Mouse (Mus musculus) CH12.LX (cell line): ENCODE measurements at regions not wholly inside any gene's neighbourhood (a gene's known extent, or its start where the extent isn't known, plus 50 kb on each side); places are given as distances from the start of the nearest gene placed in this dataset.

Experiments used
- DNase-seq: peaks from one replicate; pipeline ENCODE4 v3.0.0-alpha.2; 2013; ENCODE audit errors: extremely low read depth
- H3K27ac ChIP-seq: 2 replicates; pipeline ENCODE4 v1.5.1; 2012; ENCODE audit warnings: low read depth, mild to moderate bottlenecking, control low read depth, moderate library complexity; ENCODE audit not compliant: insufficient read depth
- H3K27me3 ChIP-seq: replicated peaks from 2 replicates; pipeline ENCODE3; 2012; ENCODE audit warnings: inconsistent platforms
- H3K36me3 ChIP-seq, 2 experiments: replicated peaks in 1 of 2; 2 replicates each; pipeline versions ENCODE3 to v1.6.1; 2012; ENCODE audit warnings: inconsistent platforms in 1 of 2, low read length in 1 of 2, mild to moderate bottlenecking in 1 of 2, mixed read lengths in 1 of 2, moderate library complexity in 1 of 2; ENCODE audit not compliant: control insufficient read depth in 1 of 2, insufficient read depth in 1 of 2
- H3K4me1 ChIP-seq, 2 experiments: 2 replicates each; pipeline ENCODE4 v1.6.1; 2012; ENCODE audit warnings: inconsistent platforms in 1 of 2, moderate library complexity in 1 of 2; ENCODE audit not compliant: insufficient read depth in 2 of 2, control insufficient read depth in 1 of 2
- H3K4me2 ChIP-seq: 2 replicates; pipeline ENCODE4 v1.6.1; 2012; ENCODE audit warnings: low read depth, mild to moderate bottlenecking, control low read depth; ENCODE audit not compliant: poor library complexity, insufficient read depth, severe bottlenecking
- H3K4me3 ChIP-seq, 3 experiments: fragments of 150-350 bp in 1 of 3; sonication (generic) in 1 of 3; replicated peaks in 1 of 3; 2 replicates each; pipeline versions ENCODE3 to v1.5.1; 2011 to 2012; ENCODE audit warnings: low read depth in 2 of 3, low read length in 2 of 3, mild to moderate bottlenecking in 2 of 3, moderate library complexity in 2 of 3, control low read depth in 1 of 3, improper control_type of control experiment in 1 of 3, inconsistent platforms in 1 of 3, mixed read lengths in 1 of 3; ENCODE audit not compliant: poor library complexity in 1 of 3
- H3K79me2 ChIP-seq: replicated peaks from 2 replicates; pipeline ENCODE4 v1.6.1; 2012; ENCODE audit warnings: mild to moderate bottlenecking, moderate library complexity; ENCODE audit not compliant: control insufficient read depth, poor library complexity, insufficient read depth, severe bottlenecking; ENCODE audit errors: extremely low read depth
- H3K9ac ChIP-seq: 2 replicates; pipeline ENCODE4 v1.6.1; 2012; ENCODE audit warnings: low read depth, mild to moderate bottlenecking, control low read depth, moderate library complexity; ENCODE audit not compliant: insufficient read depth
- H3K9me3 ChIP-seq: replicated peaks from 2 replicates; pipeline ENCODE3; 2012; ENCODE audit warnings: low read length, inconsistent platforms, mixed read lengths
- BHLHE40 ChIP-seq: IDR thresholded peaks from 2 replicates; pipeline ENCODE4 v1.6.1; 2011; ENCODE audit warnings: mild to moderate bottlenecking, low read depth, low read length, improper control_type of control experiment
- CHD2 ChIP-seq: IDR thresholded peaks from 2 replicates; pipeline ENCODE4 v1.6.1; 2011; ENCODE audit warnings: low read length, improper control_type of control experiment
- E2F4 ChIP-seq: IDR thresholded peaks from 2 replicates; pipeline ENCODE4 v1.6.1; 2011; ENCODE audit warnings: low read depth, low read length, improper control_type of control experiment; ENCODE audit not compliant: insufficient replicate concordance
- ELF1 ChIP-seq: IDR thresholded peaks from 2 replicates; pipeline ENCODE4 v1.6.1; 2014; ENCODE audit warnings: low read depth, mild to moderate bottlenecking, inconsistent platforms, low read length, improper control_type of control experiment
- EP300 ChIP-seq: IDR thresholded peaks from 2 replicates; pipeline ENCODE4 v1.6.1; 2011; ENCODE audit warnings: low read length, improper control_type of control experiment
- ETS1 ChIP-seq: conservative IDR thresholded peaks from 2 replicates; pipeline ENCODE4 v1.6.1; 2012; ENCODE audit warnings: low read depth, mild to moderate bottlenecking, inconsistent platforms, low read length, improper control_type of control experiment, moderate library complexity
- GABPA ChIP-seq: IDR thresholded peaks from 2 replicates; pipeline ENCODE4 v1.6.1; 2012; ENCODE audit warnings: low read depth, low read length, improper control_type of control experiment, inconsistent platforms; ENCODE audit not compliant: insufficient replicate concordance
- HCFC1 ChIP-seq: IDR thresholded peaks from 2 replicates; pipeline ENCODE4 v1.6.1; 2012; ENCODE audit warnings: low read depth, mild to moderate bottlenecking, inconsistent platforms, low read length, improper control_type of control experiment
- JUN ChIP-seq: IDR thresholded peaks from 2 replicates; pipeline ENCODE4 v1.6.1; 2011; ENCODE audit warnings: low read depth, mild to moderate bottlenecking, low read length, improper control_type of control experiment, moderate library complexity; ENCODE audit not compliant: insufficient read depth
- MAX ChIP-seq: IDR thresholded peaks from 2 replicates; pipeline ENCODE4 v1.6.1; 2011; ENCODE audit warnings: low read length, improper control_type of control experiment
- NELFE ChIP-seq: IDR thresholded peaks from 2 replicates; pipeline ENCODE4 v1.6.1; 2011; ENCODE audit warnings: low read depth, low read length, improper control_type of control experiment
- PAX5 ChIP-seq: IDR thresholded peaks from 2 replicates; pipeline ENCODE4 v1.6.1; 2012; ENCODE audit warnings: low read length, inconsistent platforms, mixed read lengths
- POLR2A ChIP-seq: IDR thresholded peaks from 2 replicates; pipeline ENCODE4 v1.6.1; 2011; ENCODE audit warnings: low read depth, mild to moderate bottlenecking, improper control_type of control experiment, low read length
- POLR2AphosphoS2 ChIP-seq: IDR thresholded peaks from 2 replicates; pipeline ENCODE4 v1.6.1; 2011; ENCODE audit warnings: low read depth, low read length, improper control_type of control experiment
- RCOR1 ChIP-seq: conservative IDR thresholded peaks from 2 replicates; pipeline ENCODE4 v1.6.1; 2012; ENCODE audit warnings: low read depth, mild to moderate bottlenecking, inconsistent platforms, low read length, improper control_type of control experiment
- SIN3A ChIP-seq: IDR thresholded peaks from 2 replicates; pipeline ENCODE4 v1.6.1; 2012; ENCODE audit warnings: low read length, improper control_type of control experiment, inconsistent platforms
- UBTF ChIP-seq: IDR thresholded peaks from 2 replicates; pipeline ENCODE4 v1.6.1; 2012; ENCODE audit warnings: low read depth, mild to moderate bottlenecking, inconsistent platforms, low read length, improper control_type of control experiment, moderate library complexity
- USF2 ChIP-seq: conservative IDR thresholded peaks from 2 replicates; pipeline ENCODE4 v1.6.1; 2011; ENCODE audit warnings: low read depth, low read length, improper control_type of control experiment
- ZMIZ1 ChIP-seq: IDR thresholded peaks from 2 replicates; pipeline ENCODE4 v1.6.1; 2012; ENCODE audit warnings: low read depth, mild to moderate bottlenecking, inconsistent platforms, low read length, improper control_type of control experiment
- dilution Hi-C: fragments of 300-500 bp; cut with MboI; formaldehyde crosslinking; loops from 2 replicates; pipeline ENCODE4 v1.14.3; 2020; ENCODE audit warnings: low sequenced_read_pairs; ENCODE audit not compliant: extremely low pct_unique_long_range_greater_than_20kb, extremely low pct_ligation_motif_present
- in situ Hi-C: fragments of 300-500 bp; cut with MboI; formaldehyde crosslinking; loops from 3 replicates; pipeline ENCODE4 v1.14.3; 2019; ENCODE audit warnings: low sequenced_read_pairs, low pct_ligation_motif_present, low pct_unique_long_range_greater_than_20kb, mixed read lengths

DNA sequence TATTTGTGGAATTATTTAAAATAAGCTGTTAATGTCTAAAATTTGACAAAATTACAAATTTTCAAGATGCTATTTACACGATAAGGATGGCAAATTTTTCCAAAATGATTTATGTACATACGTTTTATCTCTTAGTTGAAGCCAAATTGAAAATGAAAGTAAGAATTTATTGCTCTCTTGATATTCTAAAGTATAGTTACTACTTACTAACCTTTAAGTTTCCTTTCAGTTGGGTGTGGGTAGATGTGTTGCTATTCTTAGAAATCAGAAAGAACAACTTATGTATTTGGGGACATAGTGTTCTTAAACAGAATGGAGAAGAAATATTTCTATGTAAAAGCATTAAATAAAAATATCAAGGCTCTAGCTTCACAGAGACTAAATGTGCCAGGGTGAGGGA is 142.8 kb upstream of the Slc13a1 start:
- H3K79me2 ChIP-seq = no peaks in the 10 kb centered on the region
- H3K36me3 ChIP-seq = no peaks in the 10 kb centered on the region
- dilution Hi-C loops = no loop called here
- H3K9ac ChIP-seq = no peak overlapping the region
- no peaks in the 10 kb centered on the region for H3K9me3 ChIP-seq
- no peak overlapping the region for H3K27ac ChIP-seq
- TF ChIP-seq POLR2AphosphoS2 = no peak
- TF ChIP-seq, all 38 proteins: peak for 0
- no peak overlapping the region for H3K4me2 ChIP-seq
- peaks cover 0 to 11% of the 10 kb centered on the region in 2 experiments; a peak in 2 of 4 replicates for H3K4me1 ChIP-seq
- H3K4me3 ChIP-seq = no peak overlapping the region
- in situ Hi-C loops = no loop called here
- no peaks in the 10 kb centered on the region for H3K27me3 ChIP-seq
- no peak for DNase-seq

GRCm38 (mm10) chr6:24309810-24310209 is 141.9 kb upstream of the Slc13a1 start:
- H3K4me3 ChIP-seq = no peak overlapping the region
- no peak for TF ChIP-seq BHLHE40
- TF ChIP-seq MAX = no peak
- TF ChIP-seq E2F4 = no peak
- TF ChIP-seq ELF1 = no peak
- no peak for TF ChIP-seq HCFC1
- no peak for TF ChIP-seq ZMIZ1
- no peak for TF ChIP-seq JUN
- no peak for TF ChIP-seq SIN3A
- TF ChIP-seq EP300 = no peak
- in situ Hi-C loops (no loop called here), dilution Hi-C loops (no loop called here)
- H3K27me3 ChIP-seq = no peaks in the 10 kb centered on the region
- peaks cover 0 to 11% of the 10 kb centered on the region in 2 experiments; a peak in 2 of 4 replicates for H3K4me1 ChIP-seq
- H3K9me3 ChIP-seq = no peaks in the 10 kb centered on the region
- no peak overlapping the region for H3K4me2 ChIP-seq
- no peak overlapping the region for H3K9ac ChIP-seq
- no peak for DNase-seq
- H3K27ac ChIP-seq = no peak overlapping the region
- H3K79me2 ChIP-seq = no peaks in the 10 kb centered on the region
- no peaks in the 10 kb centered on the region for H3K36me3 ChIP-seq

GRCm38 (mm10) chr6:24301681-24302080 is 133.8 kb upstream of the Slc13a1 start:
- Histone ChIP-seq H3K4me3 (no peak overlapping the region), H3K4me2 (no peak overlapping the region), H3K9me3 (no peaks in the 10 kb centered on the region), H3K36me3 (no peaks in the 10 kb centered on the region), H3K27me3 (no peaks in the 10 kb centered on the region), H3K79me2 (no peaks in the 10 kb centered on the region), H3K9ac (no peak overlapping the region), H3K27ac (no peak overlapping the region), H3K4me1 (no peaks in the 10 kb centered on the region)
- DNase-seq = no peak
- TF ChIP-seq RCOR1 = no peak
- no peak for TF ChIP-seq NELFE
- no peak for TF ChIP-seq UBTF
- no peak for TF ChIP-seq GABPA
- no peak for TF ChIP-seq JUN
- TF ChIP-seq USF2 = no peak
- TF ChIP-seq MAX = no peak
- no peak for TF ChIP-seq ETS1
- TF ChIP-seq CHD2 = no peak
- no peak for TF ChIP-seq POLR2A
- no peak for TF ChIP-seq PAX5
- dilution Hi-C loops = no loop called here
- in situ Hi-C loops = no loop called here
